ENCODE assay signal across 8 mouse cellular contexts in the genomic region with DNA sequence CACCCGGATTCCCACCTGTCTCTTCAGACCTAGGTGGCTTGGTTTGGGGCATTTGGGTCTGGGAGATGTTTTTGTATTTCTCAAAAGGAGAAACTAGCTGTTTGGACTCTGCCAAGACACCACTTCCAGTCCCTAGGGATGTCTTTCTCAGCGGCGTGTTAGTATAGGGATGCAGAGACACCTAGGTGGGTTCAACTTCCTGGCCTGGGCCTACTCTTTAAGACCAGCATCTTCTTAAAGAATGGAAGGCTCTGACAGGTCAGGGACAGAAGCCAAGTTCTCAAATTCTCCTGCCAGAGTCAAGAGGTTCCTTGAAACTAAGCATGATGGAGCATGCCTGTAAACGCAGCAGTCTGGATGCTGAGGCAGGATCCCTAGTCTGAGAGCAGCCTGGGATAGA. TPM values are rescaled to one million over a fixed set of nuclear protein-coding genes. Genes with fewer than 3 reads are reported as not detected.
DNase-seq lines count a peak whose midpoint lies in the region; ATAC-seq lines count a peak whose summit lies in the region.

No protein-coding gene starts in this region.

- 82% methylated on average over 4 of the region's 4 CpGs for WGBS in neural tube, embryonic 11.5 days
- 58% methylated on average over 4 of the region's 4 CpGs for WGBS in forebrain, embryonic 14.5 days
- WGBS in limb, embryonic 15.5 days, result 59% methylated on average over 4 of the region's 4 CpGs
- WGBS in stomach, embryonic 15.5 days, result 68% methylated on average over 4 of the region's 4 CpGs

- peak overlapping the region; percentile 92 for H3K4me2 ChIP-seq in neural tube, embryonic 11.5 days (ENCODE audit: low read depth)
- H3K4me2 ChIP-seq in forebrain, embryonic 14.5 days (ENCODE audit: low read length), result peak overlapping the region; percentile 73
- H3K4me2 ChIP-seq in limb, embryonic 15.5 days, result peak overlapping the region; percentile 82
- peak overlapping the region; percentile 79 for H3K4me2 ChIP-seq in stomach, embryonic 15.5 days

- H3K4me1 ChIP-seq in neural tube, embryonic 11.5 days (ENCODE audit: control insufficient read depth, insufficient read depth, low read length), result peaks cover 8% of the 10 kb centered on the region
- H3K4me1 ChIP-seq in forebrain, embryonic 14.5 days (ENCODE audit: control insufficient read depth, insufficient read depth, low read length), result peaks cover 15% of the 10 kb centered on the region
- H3K4me1 ChIP-seq in limb, embryonic 15.5 days, result peaks cover 27% of the 10 kb centered on the region
- H3K4me1 ChIP-seq in stomach, embryonic 15.5 days, result peaks cover 16% of the 10 kb centered on the region; the same call in 1 of the 2 replicates

- H3K27me3 ChIP-seq in neural tube, embryonic 11.5 days (ENCODE audit: control insufficient read depth, insufficient read depth, low read length), result peaks cover 5% of the 10 kb centered on the region; the same call in 1 of the 2 replicates
- H3K27me3 ChIP-seq in forebrain, embryonic 14.5 days (replicated peaks; ENCODE audit: control insufficient read depth, insufficient read depth, low read length), result no peaks in the 10 kb centered on the region
- no peaks in the 10 kb centered on the region for H3K27me3 ChIP-seq in limb, embryonic 15.5 days
- no peaks in the 10 kb centered on the region for H3K27me3 ChIP-seq in stomach, embryonic 15.5 days (replicated peaks)

- H3K36me3 ChIP-seq in neural tube, embryonic 11.5 days (ENCODE audit: control insufficient read depth, insufficient read depth, low read length), result no peaks in the 10 kb centered on the region
- H3K36me3 ChIP-seq in forebrain, embryonic 14.5 days (ENCODE audit: control insufficient read depth, insufficient read depth, low read length), result peaks cover 17% of the 10 kb centered on the region
- peaks cover 16% of the 10 kb centered on the region; the same call in 1 of the 2 replicates for H3K36me3 ChIP-seq in limb, embryonic 15.5 days
- H3K36me3 ChIP-seq in stomach, embryonic 15.5 days, result no peaks in the 10 kb centered on the region

- DNase-seq in neural tube, embryonic 11.5 days (ENCODE audit: low spot score), result no peak
- no peak for DNase-seq in neural tube, embryonic 10.5 days (ENCODE audit: extremely low spot score, low spot score)
- DNase-seq in forebrain, embryonic 14.5 days (ENCODE audit: low spot score), result no peak
- DNase-seq in cerebellum, adult 18-20 months, result no peak
- no peak for DNase-seq in embryo, embryonic 11 days
- DNase-seq in gastrocnemius, postnatal 36 days, result no peak

- no peak overlapping the region for H3K9ac ChIP-seq in neural tube, embryonic 11.5 days (ENCODE audit: low read length)
- H3K9ac ChIP-seq in forebrain, embryonic 14.5 days (ENCODE audit: low read length), result peak overlapping the region; percentile 98
- H3K9ac ChIP-seq in limb, embryonic 15.5 days, result no peak overlapping the region
- no peak overlapping the region for H3K9ac ChIP-seq in stomach, embryonic 15.5 days

- H3K27ac ChIP-seq in neural tube, embryonic 11.5 days (ENCODE audit: low read depth, low read length), result no peak overlapping the region
- peak overlapping the region; percentile 54; the same call in 1 of the 2 replicates for H3K27ac ChIP-seq in forebrain, embryonic 14.5 days (ENCODE audit: low read depth, low read length)
- H3K27ac ChIP-seq in limb, embryonic 15.5 days, result peak overlapping the region; percentile 90; the same call in 1 of the 2 replicates
- H3K27ac ChIP-seq in stomach, embryonic 15.5 days, result peak overlapping the region; percentile 76; the same call in 1 of the 2 replicates

- intact Hi-C loops in gastrocnemius, postnatal 36 days (cut with DNase I), result no loop called here

- H3K4me3 ChIP-seq in neural tube, embryonic 11.5 days (ENCODE audit: low read depth, low read length), result peak overlapping the region; percentile 90
- peak overlapping the region; percentile 98 for H3K4me3 ChIP-seq in forebrain, embryonic 14.5 days (ENCODE audit: low read depth, low read length)
- peak overlapping the region; percentile 98 for H3K4me3 ChIP-seq in limb, embryonic 15.5 days
- peak overlapping the region; percentile 86 for H3K4me3 ChIP-seq in stomach, embryonic 15.5 days (replicated peaks)

- H3K9me3 ChIP-seq in neural tube, embryonic 11.5 days (ENCODE audit: control insufficient read depth, low read length), result no peaks in the 10 kb centered on the region
- no peaks in the 10 kb centered on the region for H3K9me3 ChIP-seq in forebrain, embryonic 14.5 days (replicated peaks; ENCODE audit: control insufficient read depth, low read length)
- no peaks in the 10 kb centered on the region for H3K9me3 ChIP-seq in limb, embryonic 15.5 days
- H3K9me3 ChIP-seq in stomach, embryonic 15.5 days, result no peaks in the 10 kb centered on the region

- no peak for ATAC-seq in neural tube, embryonic 11.5 days (ENCODE audit: insufficient read depth, low FRiP score, low TSS enrichment)
- no peak for ATAC-seq in forebrain, embryonic 14.5 days
- ATAC-seq in limb, embryonic 15.5 days (ENCODE audit: insufficient number of reproducible peaks, low FRiP score, low TSS enrichment, low read depth), result no peak
- no peak for ATAC-seq in stomach, embryonic 15.5 days (ENCODE audit: insufficient read depth, low FRiP score, low read depth)

RNA-seq across cellular contexts. Expression of gene Arl8a, which starts 1.9 kb away (rescaled TPM):
- 104 and 111 TPM in 2 replicates for polyA plus RNA-seq in neural tube, embryonic 11.5 days (2014; fragmentation: Nextera tagmentation; extraction: Ambion mirVana)
- polyA plus RNA-seq in forebrain, embryonic 14.5 days (2014; fragmentation: Nextera tagmentation; extraction: Ambion mirVana), result 213 and 251 TPM in 2 replicates
- 59.2 and 59.8 TPM in 2 replicates for polyA plus RNA-seq in limb, embryonic 15.5 days (2015; fragmentation: Nextera tagmentation; extraction: Ambion mirVana)
- polyA plus RNA-seq in stomach, embryonic 15.5 days (2015; fragmentation: Nextera tagmentation; extraction: Ambion mirVana), result 54.9 and 55.4 TPM in 2 replicates
- 10 to 100 TPM; 15.6 to 16.9 TPM for total RNA-seq in gastrocnemius, postnatal 36 days (2021)

RNA-seq across cellular contexts. Expression of gene Ptpn7, which starts 16.0 kb away (rescaled TPM):
- polyA plus RNA-seq in neural tube, embryonic 11.5 days (2014; fragmentation: Nextera tagmentation; extraction: Ambion mirVana), result 1.6 and 1.7 TPM in 2 replicates
- polyA plus RNA-seq in forebrain, embryonic 14.5 days (2014; fragmentation: Nextera tagmentation; extraction: Ambion mirVana), result 0.32 and 0.57 TPM in 2 replicates
- polyA plus RNA-seq in limb, embryonic 15.5 days (2015; fragmentation: Nextera tagmentation; extraction: Ambion mirVana), result 4.3 and 4.5 TPM in 2 replicates
- 2.4 and 3.3 TPM in 2 replicates for polyA plus RNA-seq in stomach, embryonic 15.5 days (2015; fragmentation: Nextera tagmentation; extraction: Ambion mirVana)
- total RNA-seq in gastrocnemius, postnatal 36 days (2021), result under 1 TPM; 0.27 to 0.56 TPM

RNA-seq across cellular contexts. Expression of gene Gpr37l1, which starts 19.0 kb away (rescaled TPM):
- polyA plus RNA-seq in neural tube, embryonic 11.5 days (2014; fragmentation: Nextera tagmentation; extraction: Ambion mirVana), result not detected in 2 replicates
- 0.24 and 0.33 TPM in 2 replicates for polyA plus RNA-seq in forebrain, embryonic 14.5 days (2014; fragmentation: Nextera tagmentation; extraction: Ambion mirVana)
- polyA plus RNA-seq in limb, embryonic 15.5 days (2015; fragmentation: Nextera tagmentation; extraction: Ambion mirVana), result 0.15 TPM in 1 of 2 replicates, not detected in the other
- 0.35 and 0.78 TPM in 2 replicates for polyA plus RNA-seq in stomach, embryonic 15.5 days (2015; fragmentation: Nextera tagmentation; extraction: Ambion mirVana)
- total RNA-seq in gastrocnemius, postnatal 36 days (2021), result under 1 TPM; 0.26 to 0.42 TPM

RNA-seq across cellular contexts. Expression of gene Lgr6, which starts 43.4 kb away (rescaled TPM):
- polyA plus RNA-seq in neural tube, embryonic 11.5 days (2014; fragmentation: Nextera tagmentation; extraction: Ambion mirVana), result 0.41 and 0.52 TPM in 2 replicates
- 0.48 TPM in 2 replicates for polyA plus RNA-seq in forebrain, embryonic 14.5 days (2014; fragmentation: Nextera tagmentation; extraction: Ambion mirVana)
- polyA plus RNA-seq in limb, embryonic 15.5 days (2015; fragmentation: Nextera tagmentation; extraction: Ambion mirVana), result 7.8 and 9.3 TPM in 2 replicates
- 1.6 and 1.8 TPM in 2 replicates for polyA plus RNA-seq in stomach, embryonic 15.5 days (2015; fragmentation: Nextera tagmentation; extraction: Ambion mirVana)
- under 1 TPM; 0.39 to 0.51 TPM for total RNA-seq in gastrocnemius, postnatal 36 days (2021)
